In genomic region chr19:43480512-43480911, GRCm38 (mm10) we compare ENCODE assay signal across 22 mouse cellular contexts. TPM values are rescaled to one million over a fixed set of nuclear protein-coding genes. Genes with fewer than 3 reads are reported as not detected.
DNase-seq lines count a peak whose midpoint lies in the region; ATAC-seq and TF ChIP-seq lines count a peak whose summit lies in the region.
"Had no signal": no experiment of that assay in that cellular context is flagged by ENCODE, and none has a peak within 500 bp of the region (broad histone marks: within the 10 kb centered on the region; RNA-seq: fewer than 3 reads in every experiment).

No protein-coding gene starts in this region.

- no peaks in the 10 kb centered on the region for H3K27me3 ChIP-seq in midbrain, embryonic 11.5 days (ENCODE audit: control insufficient read depth, insufficient read depth, low read length)
- no peaks in the 10 kb centered on the region for H3K27me3 ChIP-seq in midbrain, embryonic 16.5 days (ENCODE audit: control insufficient read depth, insufficient read depth, low read depth, low read length)
- no peaks in the 10 kb centered on the region for H3K27me3 ChIP-seq in embryonic facial prominence, embryonic 12.5 days
- H3K27me3 ChIP-seq: Patski had no signal

- 72% methylated on average over 9 of the region's 9 CpGs for whole genome bisulfite sequencing in midbrain, embryonic 11.5 days
- WGBS in midbrain, embryonic 16.5 days, result 63% methylated on average over 9 of the region's 9 CpGs
- 31% methylated on average over 9 of the region's 9 CpGs for WGBS in embryonic facial prominence, embryonic 12.5 days

- intact Hi-C loops in gastrocnemius, adult 2 months (cut with DNase I), result loop anchor here (5.0 kb wide), 1 partner anchor 688 kb away; no protein-coding TSS in a partner anchor

- TF ChIP-seq CTCF in gastrocnemius, adult 2 months (IDR thresholded peaks at IDR 0.05), result no peak

- no peaks in the 10 kb centered on the region for H3K36me3 ChIP-seq in midbrain, embryonic 11.5 days (ENCODE audit: control insufficient read depth, insufficient read depth, low read length)
- no peaks in the 10 kb centered on the region for H3K36me3 ChIP-seq in midbrain, embryonic 16.5 days (ENCODE audit: control insufficient read depth, insufficient read depth, low read length)
- H3K36me3 ChIP-seq in ES-E14 (ENCODE audit: control insufficient read depth, insufficient read depth, low read length, poor library complexity, severe bottlenecking), result no peaks in the 10 kb centered on the region
- no peaks in the 10 kb centered on the region for H3K36me3 ChIP-seq in embryonic facial prominence, embryonic 12.5 days
- H3K36me3 ChIP-seq: hindbrain, embryonic 10.5 days had no signal

- H3K9me3 ChIP-seq in midbrain, embryonic 11.5 days (ENCODE audit: control insufficient read depth, low read length), result no peaks in the 10 kb centered on the region
- no peaks in the 10 kb centered on the region for H3K9me3 ChIP-seq in midbrain, embryonic 16.5 days (replicated peaks; ENCODE audit: control insufficient read depth, low read length, poor library complexity, severe bottlenecking)
- no peaks in the 10 kb centered on the region for H3K9me3 ChIP-seq in ES-E14 (ENCODE audit: control insufficient read depth, insufficient read depth, low read depth, low read length)
- no peaks in the 10 kb centered on the region for H3K9me3 ChIP-seq in embryonic facial prominence, embryonic 12.5 days
- H3K9me3 ChIP-seq: G1E; hindbrain, embryonic 10.5 days had no signal

- no peak for ATAC-seq in midbrain, embryonic 11.5 days (ENCODE audit: low FRiP score)
- ATAC-seq in midbrain, embryonic 16.5 days, result no peak
- no peak for ATAC-seq in embryonic facial prominence, embryonic 12.5 days (ENCODE audit: insufficient number of reproducible peaks, insufficient read depth, low FRiP score, low TSS enrichment)
- no peak for ATAC-seq in cerebellum, adult (ENCODE audit: insufficient number of reproducible peaks, low FRiP score, low TSS enrichment)
- ATAC-seq in inflammation-experienced regulatory T-cells, adult 6 months, result no peak
- ATAC-seq: activated CD4-positive, CD25-positive, alpha-beta regulatory T cell, adult 4 months; forebrain, embryonic 16.5 days; Patski had no signal

- no peak overlapping the region for H3K4me3 ChIP-seq in midbrain, embryonic 11.5 days (ENCODE audit: low read depth, low read length)
- no peak overlapping the region for H3K4me3 ChIP-seq in midbrain, embryonic 16.5 days (ENCODE audit: low read depth, low read length)
- no peak overlapping the region for H3K4me3 ChIP-seq in ES-E14 (ENCODE audit: insufficient read depth in 1 of 2, low read depth in 1 of 2, low read length in 2 of 2, poor library complexity in 1 of 2, severe bottlenecking in 1 of 2)
- no peak overlapping the region for H3K4me3 ChIP-seq in embryonic facial prominence, embryonic 12.5 days
- no peak overlapping the region for H3K4me3 ChIP-seq in gastrocnemius, adult 2 months
- H3K4me3 ChIP-seq: heart, adult 2 months; hindbrain, embryonic 10.5 days had no signal

- no peaks in the 10 kb centered on the region for H3K4me1 ChIP-seq in midbrain, embryonic 11.5 days (ENCODE audit: control insufficient read depth, insufficient read depth, low read length)
- no peaks in the 10 kb centered on the region for H3K4me1 ChIP-seq in midbrain, embryonic 16.5 days (ENCODE audit: control insufficient read depth, insufficient read depth, low read length)
- H3K4me1 ChIP-seq in ES-E14 (ENCODE audit: control insufficient read depth in 2 of 2, insufficient read depth in 2 of 2, low read length in 2 of 2, poor library complexity in 1 of 2), result peaks cover 0 to 5% of the 10 kb centered on the region in 2 experiments; a peak in 1 of 4 replicates
- H3K4me1 ChIP-seq in embryonic facial prominence, embryonic 12.5 days, result peaks cover 21% of the 10 kb centered on the region

- peak; percentile 49 for DNase-seq in midbrain, embryonic 11.5 days (ENCODE audit: low spot score, missing footprints)
- no peak for DNase-seq in ES-E14 (ENCODE audit: low read depth, low spot score)
- DNase-seq in gastrocnemius, adult 2 months, result no peak
- DNase-seq: adrenal gland, adult 2 months; adrenal gland, postnatal 25 days; cerebellum, adult 2 months; cerebellum, postnatal 10 days; gastrocnemius, postnatal 14 days; heart, adult 2 months; kidney, adult 11 months; kidney, adult 9 months had no signal

- in situ Hi-C loops in ES-E14 (cut with MboI; ENCODE audit: low sequenced_read_pairs in 2 of 2, unreplicated experiment in 2 of 2), result no loop called here

- H3K27ac ChIP-seq in midbrain, embryonic 11.5 days (ENCODE audit: low read depth, low read length), result no peak overlapping the region
- H3K27ac ChIP-seq in midbrain, embryonic 16.5 days (ENCODE audit: low read length), result no peak overlapping the region
- H3K27ac ChIP-seq in ES-E14 (ENCODE audit: insufficient read depth, low read depth, low read length, poor library complexity, severe bottlenecking), result no peak overlapping the region
- peak overlapping the region; percentile 61 for H3K27ac ChIP-seq in embryonic facial prominence, embryonic 12.5 days
- no peak overlapping the region for H3K27ac ChIP-seq in gastrocnemius, adult 2 months
- H3K27ac ChIP-seq: heart, adult 2 months; hindbrain, embryonic 10.5 days; hindbrain, embryonic 14.5 days had no signal

- H3K9ac ChIP-seq in midbrain, embryonic 11.5 days (ENCODE audit: low read length), result no peak overlapping the region
- no peak overlapping the region for H3K9ac ChIP-seq in midbrain, embryonic 16.5 days (ENCODE audit: low read depth, low read length)
- H3K9ac ChIP-seq in ES-E14 (ENCODE audit: insufficient read depth, low read depth, low read length, poor library complexity, severe bottlenecking), result no peak overlapping the region
- H3K9ac ChIP-seq in embryonic facial prominence, embryonic 12.5 days, result no peak overlapping the region
- H3K9ac ChIP-seq: hindbrain, embryonic 14.5 days had no signal

- H3K4me2 ChIP-seq in midbrain, embryonic 11.5 days, result no peak overlapping the region
- H3K4me2 ChIP-seq in midbrain, embryonic 16.5 days (ENCODE audit: low read length), result no peak overlapping the region
- no peak overlapping the region for H3K4me2 ChIP-seq in embryonic facial prominence, embryonic 12.5 days (replicated peaks)
- H3K4me2 ChIP-seq: heart, embryonic 11.5 days; hindbrain, embryonic 14.5 days had no signal

TF ChIP-seq in ES-E14, 5 proteins besides CTCF, POLR2A, EP300 and RAD21:
- TF ChIP-seq CHD2 (IDR thresholded peaks at IDR 0.05; ENCODE audit: low read depth, low read length) (no peak), MAFK (IDR thresholded peaks at IDR 0.05; ENCODE audit: insufficient read depth, low read depth, low read length) (peak; percentile 71), ZNF384 (IDR thresholded peaks at IDR 0.05; ENCODE audit: low read depth, low read length) (no peak)

RNA-seq across cellular contexts. Expression of gene Cnnm1, which starts 40.3 kb away (rescaled TPM):
- polyA plus RNA-seq in midbrain, embryonic 11.5 days (2014; fragmentation: Nextera tagmentation; extraction: Ambion mirVana), result 0.26 and 0.28 TPM in 2 replicates
- polyA plus RNA-seq in midbrain, embryonic 16.5 days (2015; fragmentation: Nextera tagmentation; extraction: Ambion mirVana), result 2.1 and 2.7 TPM in 2 replicates
- 2.6 TPM in 2 replicates for total RNA-seq in ES-E14 (2012; rRNA removed)
- polyA plus RNA-seq in embryonic facial prominence, embryonic 12.5 days (2016; fragmentation: Nextera tagmentation; extraction: Ambion mirVana), result 1.00 and 1.5 TPM in 2 replicates
- total RNA-seq in gastrocnemius, adult 2 months (2021), result under 1 TPM in 1 of 2 experiments, not detected in 1; 0.08 TPM
- not detected for polyA plus RNA-seq in inflammation-experienced regulatory T-cells, adult 6 months (2017; shearing (Covaris generic))
- polyA plus RNA-seq: activated CD4-positive, CD25-positive, alpha-beta regulatory T cell, adult 4 months; Patski had no signal

RNA-seq across cellular contexts. Expression of gene Got1, which starts 43.9 kb away (rescaled TPM):
- polyA plus RNA-seq in midbrain, embryonic 11.5 days (2014; fragmentation: Nextera tagmentation; extraction: Ambion mirVana), result 46.6 and 47.0 TPM in 2 replicates
- polyA plus RNA-seq in midbrain, embryonic 16.5 days (2015; fragmentation: Nextera tagmentation; extraction: Ambion mirVana), result 107 and 113 TPM in 2 replicates
- 77.3 and 81.8 TPM in 2 replicates for total RNA-seq in ES-E14 (2012; rRNA removed)
- polyA plus RNA-seq in embryonic facial prominence, embryonic 12.5 days (2016; fragmentation: Nextera tagmentation; extraction: Ambion mirVana), result 42.9 and 44.1 TPM in 2 replicates
- 100 to 1,000 TPM; 316 to 792 TPM for total RNA-seq in gastrocnemius, adult 2 months (2021)
- 10 to 100 TPM; 33.0 to 47.8 (median 40.0) TPM for polyA plus RNA-seq in inflammation-experienced regulatory T-cells, adult 6 months (2017; shearing (Covaris generic))
